Mouse (Mus musculus) lung, postnatal 14 days (tissue): ENCODE data around the gene Lrrc75a.

Source experiments
- DNase-seq: peaks from one replicate; pipeline ENCODE4 v3.0.0; 2021

Lrrc75a gene

DNA sequence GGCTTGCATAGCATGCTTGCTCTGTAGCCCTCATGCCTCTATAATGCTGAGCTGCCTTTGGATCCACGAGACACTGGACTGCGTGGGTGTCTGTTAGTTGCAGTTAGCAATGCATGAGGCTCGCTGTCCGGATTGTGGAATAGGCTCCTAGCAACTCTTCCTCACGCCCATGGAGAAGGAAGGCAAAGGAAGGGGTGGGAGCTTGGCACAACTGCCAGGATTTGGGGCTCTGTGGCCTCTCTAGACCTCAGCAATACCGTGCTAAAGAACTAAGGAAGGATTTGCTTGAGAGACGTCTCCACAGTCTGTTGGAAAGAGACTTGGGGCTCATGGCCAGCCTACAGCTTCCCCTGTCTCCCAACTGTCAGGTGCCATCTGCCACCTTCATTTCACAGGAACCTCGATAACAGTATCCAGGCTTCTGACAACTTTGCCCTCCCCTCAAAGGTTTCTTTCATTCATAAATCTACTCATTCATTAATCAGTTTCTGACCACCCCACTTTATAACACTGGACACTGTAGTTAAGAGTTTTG is 33.4 kb downstream of the Lrrc75a start:
- no peak for DNase-seq

DNA sequence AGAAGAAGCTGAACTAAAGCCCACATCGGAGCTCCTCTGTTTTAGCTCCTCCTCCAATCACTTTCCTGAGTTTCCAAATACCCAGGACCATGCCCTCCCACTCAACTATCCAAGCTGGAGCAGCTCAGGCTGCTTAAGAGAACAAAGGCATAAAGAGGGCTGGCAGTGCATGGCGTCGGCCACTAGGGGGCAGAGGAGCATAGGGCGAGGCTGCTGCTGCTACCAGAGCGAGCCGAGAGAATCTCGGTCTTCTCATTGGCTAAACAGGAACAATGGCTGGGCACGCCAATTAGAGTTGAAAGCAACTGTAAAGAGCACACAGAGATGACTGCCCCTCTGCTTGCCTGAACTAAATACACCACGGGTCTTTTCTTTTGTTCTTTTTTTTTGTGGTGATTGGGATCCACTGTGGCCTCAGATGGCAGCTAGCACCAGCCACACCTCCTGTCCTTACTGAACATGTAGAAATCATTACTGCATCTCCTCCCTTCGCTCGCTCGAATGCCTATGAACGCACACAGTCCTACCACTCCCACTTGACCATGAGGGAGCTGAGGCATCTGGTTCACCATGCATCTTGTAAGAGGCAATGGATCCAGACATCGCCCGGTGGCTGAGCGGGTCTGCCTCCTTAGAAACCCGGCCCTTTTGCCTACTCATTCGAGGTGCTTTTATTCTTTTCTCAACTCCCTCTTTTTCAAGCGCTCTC is 34.5 kb downstream of the Lrrc75a start:
- DNase-seq = peak; percentile 96

DNA sequence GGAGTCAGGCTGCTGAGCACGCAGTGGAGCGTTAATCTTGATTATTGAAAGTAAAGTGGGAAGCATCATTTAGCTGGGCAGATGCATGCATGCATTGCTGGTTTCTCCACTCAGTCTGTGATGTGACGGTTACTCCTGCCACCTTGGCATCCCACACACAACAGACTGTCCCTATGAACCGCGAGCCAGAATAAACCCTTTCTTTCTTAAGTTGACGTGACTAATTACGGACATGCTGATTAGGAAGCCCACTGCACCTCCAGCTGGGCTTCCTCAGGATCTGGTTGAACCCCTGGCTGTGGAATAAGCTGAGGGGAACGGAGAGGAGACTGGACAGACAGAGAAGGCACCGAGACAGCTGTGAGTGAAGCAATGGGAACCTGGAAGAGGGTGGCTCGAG is 35.7 kb downstream of the Lrrc75a start:
- no peak for DNase-seq

DNA sequence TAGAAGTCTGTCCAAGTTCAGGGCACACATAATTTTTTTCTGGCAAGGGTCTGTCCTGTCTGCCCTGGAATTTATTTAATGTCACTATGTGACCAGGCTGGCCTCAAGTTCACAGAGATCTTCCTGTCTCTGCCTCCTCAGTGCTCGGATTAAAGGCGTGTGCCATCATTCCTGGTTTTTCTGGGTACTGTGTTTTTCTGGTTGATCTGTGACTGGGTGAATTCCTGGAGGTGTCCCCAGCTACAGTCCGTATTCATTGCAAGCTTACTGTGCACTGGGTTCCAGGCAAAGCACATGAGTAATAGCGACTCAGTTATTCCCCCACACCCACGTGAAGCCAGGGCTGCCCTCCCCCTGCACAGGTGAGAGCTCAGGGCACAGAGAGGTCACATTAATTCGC is 38.0 kb downstream of the Lrrc75a start:
- no peak for DNase-seq

DNA sequence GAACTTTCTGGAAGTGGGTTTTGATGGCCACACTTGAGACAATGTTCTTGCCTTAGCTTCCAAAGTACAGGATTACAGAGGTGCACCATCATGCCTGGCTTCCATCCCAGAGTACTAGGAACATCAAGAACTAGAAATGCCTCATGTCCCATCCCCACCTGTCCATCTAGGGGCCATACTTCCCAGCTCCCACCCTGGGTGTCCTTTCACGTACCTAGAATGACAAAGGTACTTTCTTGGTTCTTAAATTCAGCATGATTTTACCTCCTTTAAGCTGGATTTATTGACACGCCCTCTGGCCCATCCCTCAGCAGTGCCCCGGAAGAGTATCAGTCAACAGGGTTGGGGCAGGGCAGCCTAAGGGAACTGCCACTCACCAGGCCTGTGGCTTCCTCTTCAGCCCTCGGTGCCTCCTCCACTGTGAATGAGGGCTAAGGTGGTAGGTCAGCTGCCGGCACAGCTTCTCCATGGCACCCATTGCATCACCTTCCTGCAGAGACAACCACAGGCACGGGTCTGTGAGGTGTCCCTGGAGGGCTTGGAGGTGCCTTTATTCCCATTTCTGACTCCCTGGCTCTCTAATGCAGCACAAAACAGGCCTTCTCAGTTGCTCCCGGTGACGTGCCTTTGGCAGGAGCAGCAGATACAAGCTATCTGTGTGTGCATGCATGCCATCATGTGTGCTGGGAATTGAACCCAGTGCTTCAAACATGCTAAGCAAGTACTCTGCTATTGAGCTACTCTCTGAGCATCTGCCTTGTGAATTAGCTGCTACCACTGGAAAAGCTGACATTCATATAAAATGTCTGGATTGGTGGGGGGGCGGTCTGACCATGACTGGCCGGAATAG is 39.3 kb downstream of the Lrrc75a start:
- peak; percentile 10 for DNase-seq

DNA sequence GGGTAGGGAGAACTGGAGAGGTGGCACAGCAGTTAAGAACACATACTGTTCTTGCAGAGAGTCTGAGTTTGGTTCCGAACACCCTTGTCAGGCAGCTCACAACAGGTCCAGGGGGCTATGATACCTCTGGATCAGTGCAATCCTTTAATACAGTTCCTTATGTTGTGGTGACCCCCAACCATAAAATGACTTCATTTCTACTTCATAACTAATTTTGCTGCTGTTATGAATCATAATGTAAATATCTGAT is 40.4 kb downstream of the Lrrc75a start:
- DNase-seq = no peak

DNA sequence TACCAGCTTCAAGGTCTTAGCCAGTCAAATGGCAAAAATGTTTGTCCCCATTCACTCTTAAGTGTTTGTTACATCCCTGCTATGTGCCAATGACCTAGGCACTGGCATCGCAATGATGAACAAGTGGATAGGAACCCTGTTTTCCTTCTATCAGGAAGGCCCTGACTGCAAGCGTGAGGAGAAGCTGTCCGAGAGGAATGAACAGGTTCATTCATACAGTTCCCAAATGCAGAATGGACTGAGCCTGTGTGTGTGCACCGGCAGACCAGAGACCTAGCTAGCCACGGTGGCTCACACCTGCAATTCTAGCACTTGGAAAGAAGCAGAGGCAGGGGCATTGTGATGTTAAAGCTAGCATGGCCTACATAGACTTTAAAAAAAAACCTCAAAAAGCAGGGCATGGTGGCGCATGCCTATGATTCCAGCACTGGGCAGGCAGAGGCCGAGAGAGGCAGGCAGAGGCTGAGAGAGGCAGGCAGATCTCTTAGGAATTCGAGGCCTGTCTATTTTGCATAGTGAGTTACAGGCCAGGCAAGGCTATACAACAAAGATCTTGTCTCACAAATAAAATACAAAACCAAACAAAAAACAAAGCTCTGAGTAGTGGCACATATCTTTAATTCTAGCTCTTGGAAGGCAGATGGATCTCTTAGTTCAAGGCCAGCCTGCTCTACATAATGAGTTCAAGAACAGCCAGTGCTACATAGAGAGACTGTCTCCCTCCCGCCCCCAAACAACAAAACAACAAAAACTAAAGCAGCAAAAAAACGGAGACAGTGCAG is 41.0 kb downstream of the Lrrc75a start:
- no peak for DNase-seq

DNA sequence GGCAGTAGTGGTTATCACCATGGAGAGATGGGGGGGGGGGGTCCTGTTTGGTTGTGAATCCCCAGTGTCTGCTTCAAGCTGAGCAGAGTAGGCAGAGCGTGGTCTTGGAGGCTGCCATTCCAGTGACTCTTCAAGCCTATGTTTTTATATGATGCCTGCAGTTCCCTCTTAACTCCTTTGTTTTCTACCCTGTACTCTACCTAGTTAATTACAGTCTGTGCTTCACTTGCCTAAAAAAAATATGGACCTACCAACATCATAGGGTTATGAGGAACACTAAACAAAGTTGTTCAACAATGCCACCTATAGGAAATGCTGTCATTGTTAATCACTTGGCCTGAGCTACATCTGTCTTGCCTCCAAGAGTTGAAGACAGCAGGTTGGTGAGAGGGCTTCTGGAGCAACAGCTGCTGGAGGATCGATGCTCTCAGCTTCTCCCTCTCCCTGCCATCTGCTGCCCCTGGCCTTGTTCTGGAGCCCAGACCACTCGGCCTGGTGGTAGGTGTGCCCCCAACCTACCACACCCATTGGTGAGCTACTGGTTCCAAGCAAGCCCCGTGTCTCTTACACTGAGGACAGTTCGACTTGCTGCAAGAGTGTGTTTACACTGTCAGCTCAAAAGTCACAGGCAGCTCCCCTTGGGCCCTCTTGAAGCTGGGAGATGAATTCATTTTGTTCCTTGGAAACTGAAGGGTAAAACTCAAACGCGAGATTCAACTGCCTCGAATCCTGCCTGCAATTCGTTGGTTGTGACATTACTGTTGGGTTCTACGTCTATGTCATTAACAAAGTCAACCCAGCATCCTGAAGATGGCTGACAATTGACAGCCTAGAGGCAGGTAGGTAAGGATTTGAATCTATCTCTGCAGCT is 41.8 kb downstream of the Lrrc75a start:
- no peak for DNase-seq

DNA sequence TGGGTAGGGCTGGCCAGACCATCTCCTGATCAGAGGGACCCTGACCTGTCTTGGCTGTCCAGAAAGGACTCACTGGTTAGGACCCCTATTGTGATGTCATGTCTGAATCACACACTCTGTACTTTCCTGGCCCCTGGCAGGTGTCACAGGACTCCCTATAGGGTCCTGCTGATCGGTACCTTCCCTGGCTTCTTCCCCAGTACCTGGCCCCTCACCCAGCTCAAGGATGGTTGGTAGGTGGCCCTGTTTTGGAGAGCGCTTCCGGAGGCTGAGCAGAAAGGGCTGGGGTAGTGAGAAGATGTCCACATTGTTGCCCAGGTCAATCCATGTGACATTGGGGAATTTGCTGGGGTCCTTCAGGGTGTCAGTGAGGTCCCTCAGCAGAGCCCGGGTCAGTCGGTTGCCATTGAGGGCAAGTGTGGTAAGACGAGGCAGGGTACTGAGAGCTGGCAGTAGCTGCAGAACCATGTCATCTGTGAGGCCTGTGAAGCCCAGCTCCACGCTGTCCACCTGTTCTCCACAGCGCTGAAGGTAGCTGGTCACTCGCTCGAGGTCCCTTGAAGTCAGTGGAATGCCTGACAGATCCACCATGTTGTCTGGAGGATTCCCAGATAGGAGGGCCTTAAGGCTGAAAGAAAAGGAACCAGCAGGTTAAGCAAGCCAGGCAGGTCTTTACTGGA is 42.6 kb downstream of the Lrrc75a start:
- no peak for DNase-seq

DNA sequence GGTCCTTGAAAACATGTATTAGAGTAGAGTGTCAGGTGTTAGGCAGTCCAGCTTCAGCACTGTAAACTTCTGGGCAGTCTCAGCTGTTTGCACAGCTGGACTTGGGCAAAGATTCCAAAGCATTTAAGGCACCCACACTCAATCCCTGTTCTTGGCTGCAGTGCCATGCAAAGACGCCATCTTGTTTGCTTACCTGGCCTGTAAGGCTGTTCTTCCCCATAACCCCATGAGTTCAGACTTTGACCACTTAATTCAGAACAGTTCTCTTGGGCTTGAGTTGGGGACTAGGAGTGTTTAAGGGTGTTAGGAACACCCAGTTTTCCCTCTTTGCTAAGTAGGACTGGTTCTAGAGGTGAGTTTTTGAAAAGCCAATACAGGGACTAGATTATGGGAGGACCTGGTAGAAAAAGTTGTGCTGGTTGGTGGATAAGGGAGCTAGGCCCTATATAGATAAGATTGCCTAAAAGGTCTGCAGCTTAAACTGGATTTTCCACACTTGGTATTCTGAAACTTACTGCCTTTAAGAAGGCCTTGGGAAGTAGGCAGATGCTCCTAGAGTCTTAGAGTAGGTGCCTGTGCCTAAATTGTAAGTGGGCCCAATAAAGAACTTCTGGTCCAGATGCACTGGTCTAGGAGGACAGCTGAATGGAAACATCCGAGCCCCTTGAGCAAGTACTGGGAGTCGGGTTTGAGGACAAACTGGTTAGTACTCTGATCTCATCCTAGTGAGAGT is 43.3 kb downstream of the Lrrc75a start:
- no peak for DNase-seq

DNA sequence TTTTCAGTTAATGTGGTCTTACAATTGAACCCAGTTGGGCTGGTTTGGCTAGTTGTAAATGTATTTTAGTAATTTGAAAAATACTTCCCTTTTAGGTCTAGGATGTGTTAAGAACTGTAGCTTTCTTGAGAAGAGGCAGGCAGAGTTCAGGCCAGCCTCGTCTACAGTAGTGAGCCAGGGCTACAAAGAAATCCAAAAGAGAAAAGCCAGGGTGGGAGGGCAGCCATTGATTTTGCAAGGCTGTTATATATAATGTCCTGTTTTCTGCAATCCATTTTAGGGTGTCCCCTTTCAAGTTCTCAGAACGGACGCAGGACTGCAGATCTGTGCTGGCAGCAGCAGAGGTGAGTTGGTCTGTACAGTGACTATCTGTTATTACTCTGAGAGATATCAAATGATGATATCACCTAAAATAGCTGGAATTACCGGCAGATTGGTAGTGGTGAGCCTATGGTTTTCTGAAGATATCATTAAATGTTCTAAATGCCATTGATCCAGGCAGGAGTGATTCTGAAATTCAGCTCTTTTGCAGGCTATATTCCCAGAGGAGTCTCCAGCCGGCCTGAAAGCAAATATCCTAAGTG is 44.1 kb downstream of the Lrrc75a start:
- no peak for DNase-seq

DNA sequence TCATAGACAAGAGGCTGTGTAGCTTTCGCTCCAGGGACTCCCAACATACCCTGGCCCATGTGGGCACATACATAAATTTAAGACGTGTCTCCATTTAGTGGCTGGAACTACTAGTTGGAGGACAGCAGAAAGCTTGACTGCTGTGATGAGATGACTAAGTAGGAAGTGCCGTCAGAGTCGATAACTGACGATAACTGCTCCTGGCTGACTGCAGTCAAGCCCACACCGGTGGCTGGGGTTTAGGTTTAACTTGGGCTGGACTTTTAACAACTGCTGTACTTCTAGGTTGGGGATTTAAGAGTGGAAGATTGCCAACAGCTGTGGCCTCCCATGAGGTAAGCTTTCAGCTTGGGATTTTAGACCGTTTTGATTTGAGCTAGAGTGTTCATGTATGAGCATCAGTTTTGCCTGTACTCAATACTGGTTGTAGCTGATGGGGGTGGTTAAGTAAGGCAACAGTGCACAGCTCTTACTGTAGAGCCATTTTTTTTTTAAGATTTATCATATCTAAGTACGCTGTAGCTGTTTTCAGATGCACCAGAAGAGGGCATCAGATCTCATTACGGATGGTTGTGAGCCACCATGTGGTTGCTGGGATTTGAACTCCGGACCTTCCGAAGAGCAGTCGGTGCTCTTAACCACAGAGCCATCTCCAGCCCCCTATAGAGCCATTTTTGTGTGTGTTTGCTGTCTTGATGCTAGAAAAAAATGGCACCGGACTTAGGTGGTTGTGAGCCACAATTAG is 44.8 kb downstream of the Lrrc75a start:
- no peak for DNase-seq

DNA sequence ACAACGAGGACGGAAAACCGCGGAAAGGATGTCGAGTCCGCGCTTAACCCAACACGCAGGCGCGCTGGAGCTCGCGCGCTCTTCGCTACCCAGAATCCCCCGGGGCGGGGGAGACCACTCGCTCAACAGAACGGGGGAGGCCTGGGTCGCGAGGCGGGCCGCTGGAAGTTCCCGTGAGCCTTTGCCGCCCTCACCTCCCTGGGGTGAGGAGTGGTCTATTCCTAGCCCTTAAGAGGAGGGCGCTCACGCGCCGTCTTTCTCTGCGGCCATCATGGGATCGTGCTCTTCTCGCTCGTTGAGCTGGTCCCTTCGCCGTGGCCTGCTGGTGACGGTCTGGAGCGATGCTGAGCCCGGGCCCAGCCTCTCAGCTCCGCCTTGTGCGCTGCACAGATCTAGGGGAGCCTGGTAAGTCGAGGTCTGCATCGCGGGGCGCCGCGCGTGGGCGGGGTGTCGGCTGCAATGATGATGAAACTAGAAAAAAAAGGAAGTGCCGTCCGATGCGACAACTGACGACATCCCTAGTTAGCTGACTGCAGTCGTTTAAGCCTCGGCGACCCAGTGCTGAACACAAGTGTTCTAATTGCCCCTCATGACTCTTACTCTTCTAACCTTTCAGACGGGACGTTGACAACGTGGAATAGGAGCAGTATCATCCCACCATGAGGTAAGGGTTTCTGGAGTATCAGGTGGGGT is 45.6 kb downstream of the Lrrc75a start:
- peak; percentile 95 for DNase-seq

DNA sequence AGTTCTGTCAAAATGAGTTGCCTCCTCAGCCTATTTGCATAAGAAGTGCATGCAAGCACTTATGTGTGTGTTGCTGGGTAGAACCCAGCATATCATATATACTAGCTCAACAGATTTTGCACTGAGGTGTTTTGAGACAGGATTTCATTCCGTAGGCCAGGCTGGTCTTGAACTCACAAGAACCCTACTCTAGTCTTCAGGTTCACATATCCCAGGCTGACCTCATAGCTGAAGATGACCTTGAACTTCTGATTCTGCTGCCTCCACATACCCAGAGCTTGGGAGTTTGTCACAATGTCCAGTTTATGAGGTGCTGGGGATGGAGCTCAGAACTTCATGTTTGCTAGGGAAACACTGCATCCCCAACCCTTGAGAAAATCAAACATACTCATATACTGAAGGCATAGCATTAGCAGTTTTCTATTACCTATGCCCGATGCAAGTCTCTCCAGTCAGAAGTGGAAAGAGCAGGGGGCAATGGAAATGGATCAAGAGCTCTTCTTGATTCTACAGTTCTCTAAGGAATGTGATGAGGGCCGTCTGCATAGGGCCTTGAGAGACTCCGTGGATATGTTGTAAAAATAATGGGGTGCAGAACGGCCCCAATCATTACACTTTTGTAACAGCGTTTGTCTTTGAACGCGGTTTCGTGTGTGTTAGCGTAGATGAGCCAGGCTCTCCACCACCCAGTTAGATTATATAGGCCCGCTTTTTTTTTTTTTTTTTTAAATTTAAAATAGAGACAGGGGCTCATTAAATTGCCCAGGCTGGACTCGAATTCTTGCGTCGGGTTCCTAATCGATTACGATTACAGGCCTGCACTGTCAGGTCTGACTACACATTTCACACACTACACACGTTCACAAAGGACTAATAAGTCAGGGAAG is 46.3 kb downstream of the Lrrc75a start:
- no peak for DNase-seq

DNA sequence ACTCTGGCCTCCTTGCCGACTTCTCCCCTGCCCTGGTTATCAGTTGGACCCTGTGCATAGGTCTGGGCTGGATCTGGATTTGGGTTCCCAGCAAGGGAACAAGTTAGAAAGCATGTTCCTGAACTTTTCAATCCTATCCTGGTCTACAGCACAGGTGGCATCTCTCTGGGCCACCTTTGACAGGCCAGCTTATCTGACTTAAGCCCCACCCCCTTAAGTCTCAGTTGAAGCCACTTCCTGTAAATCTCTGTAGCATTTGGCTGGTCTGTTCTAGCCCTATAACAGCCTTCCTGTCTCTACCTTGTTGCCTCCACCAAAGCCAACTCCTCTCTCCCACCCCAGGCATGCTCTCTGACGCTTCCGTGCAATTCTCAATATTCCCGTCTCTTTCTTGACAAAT is 49.8 kb downstream of the Lrrc75a start:
- peak; percentile 21 for DNase-seq

DNA sequence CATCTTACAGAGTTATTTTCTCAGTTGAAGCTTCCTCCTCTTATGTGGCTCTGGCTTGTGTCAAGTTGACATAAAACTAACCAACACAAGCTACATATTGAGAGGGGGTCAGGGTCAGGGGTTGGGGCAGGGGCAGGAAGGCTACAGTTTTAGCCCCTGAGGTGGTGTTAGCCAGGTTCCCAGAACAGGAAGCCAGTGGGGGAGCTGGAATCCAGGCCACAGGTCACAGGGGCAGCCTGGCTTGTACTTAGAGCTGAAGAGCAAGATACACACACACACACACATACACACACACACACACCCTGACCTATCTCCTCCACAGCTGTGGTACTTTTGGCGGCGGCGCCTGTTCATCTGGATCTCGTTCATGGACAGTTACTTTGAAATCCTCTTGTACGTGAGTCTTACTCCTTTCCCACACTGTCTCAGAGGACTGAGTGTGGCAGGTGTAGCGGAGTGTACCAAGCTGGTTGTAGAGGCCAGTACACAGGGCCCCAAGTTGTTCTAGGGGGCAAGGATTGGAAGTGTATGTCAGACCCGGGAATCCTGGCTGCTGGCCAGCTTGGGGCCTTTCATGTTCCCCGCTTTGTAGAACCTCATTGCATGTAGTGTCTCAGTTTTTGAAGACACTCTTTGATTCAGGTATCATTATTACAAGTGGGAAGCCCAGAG is 56.3 kb downstream of the Lrrc75a start:
- DNase-seq = peak; percentile 25

DNA sequence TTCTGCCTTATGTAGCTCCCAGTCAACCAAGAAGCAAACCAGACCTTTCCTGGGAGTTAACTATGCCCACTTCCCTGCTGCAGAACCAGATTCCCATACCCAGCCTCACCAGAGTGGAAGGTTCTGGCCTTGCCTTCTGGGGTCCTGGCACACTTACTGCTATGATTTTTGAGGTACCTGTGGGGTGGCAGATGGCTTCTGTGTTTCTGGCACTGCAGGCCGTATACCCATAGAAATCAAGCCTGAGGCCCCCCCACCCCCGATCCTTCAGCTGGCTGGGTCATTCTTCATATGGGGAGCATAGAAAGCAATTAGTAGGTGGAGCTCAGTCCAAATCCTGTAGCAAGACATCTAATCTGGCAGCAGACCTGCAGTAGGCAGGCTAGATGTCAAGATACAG is 57.3 kb downstream of the Lrrc75a start:
- DNase-seq = no peak

DNA sequence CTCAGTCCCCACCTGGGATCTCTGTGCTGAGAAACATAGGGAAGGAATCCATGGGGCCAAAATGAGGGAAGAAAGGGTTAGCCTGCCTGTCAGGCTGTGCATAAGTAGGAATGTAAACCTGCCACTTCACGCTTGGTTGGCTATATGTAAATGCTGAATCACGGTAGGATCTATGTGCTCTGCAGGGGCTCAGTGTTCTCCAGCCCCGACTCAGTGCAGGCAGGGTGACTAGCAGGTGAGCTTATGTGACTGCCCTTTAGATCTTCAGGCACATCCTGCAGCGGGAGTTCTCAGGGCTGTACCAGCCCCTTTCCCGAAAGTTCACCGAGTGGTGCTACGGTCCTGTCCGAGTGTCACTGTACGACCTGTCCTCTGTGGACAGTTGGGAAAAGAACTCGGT is 58.9 kb downstream of the Lrrc75a start:
- DNase-seq = no peak
